Mouse (Mus musculus) layer of hippocampus, adult 2 months (tissue): ENCODE measurements around the gene Hook2. TPM values are rescaled to one million over a fixed set of nuclear protein-coding genes. Genes with fewer than 3 reads are reported as not detected.

Experiments
- DNase-seq, 2 experiments: peaks; one replicate each; pipeline ENCODE4 v3.0.0; 2022; ENCODE audit warnings: low spot score in 2 of 2
- H3K27ac ChIP-seq: fragments of 200-600 bp; 2 replicates; pipeline ENCODE4 v1.8.1; 2022
- H3K4me3 ChIP-seq: fragments of 200-600 bp; 2 replicates; pipeline ENCODE4 v1.8.1; 2022; ENCODE audit warnings: mild to moderate bottlenecking
- CTCF ChIP-seq: fragments of 200-600 bp; conservative IDR thresholded peaks from 2 replicates; pipeline ENCODE4 v1.8.1; 2022; ENCODE audit warnings: antibody characterized with exemption, mild to moderate bottlenecking, moderate library complexity
- total RNA-seq, 2 experiments: library from RNA; stranded (reverse); gene quantifications; 2 replicates each; pipeline ENCODE4 v1.2.3; 2021

Hook2 gene
- total RNA-seq, 2 experiments from 2014 or later: 9.2 to 10.0 TPM

- DNase-seq: no peak
- Histone ChIP-seq H3K4me3 (no peak overlapping the region), H3K27ac (no peak overlapping the region)
- TF ChIP-seq CTCF: no peak
Measured at GRCm38 (mm10) chr8:85032622-85033311, 42.4 kb downstream of the Hook2 start.

DNA sequence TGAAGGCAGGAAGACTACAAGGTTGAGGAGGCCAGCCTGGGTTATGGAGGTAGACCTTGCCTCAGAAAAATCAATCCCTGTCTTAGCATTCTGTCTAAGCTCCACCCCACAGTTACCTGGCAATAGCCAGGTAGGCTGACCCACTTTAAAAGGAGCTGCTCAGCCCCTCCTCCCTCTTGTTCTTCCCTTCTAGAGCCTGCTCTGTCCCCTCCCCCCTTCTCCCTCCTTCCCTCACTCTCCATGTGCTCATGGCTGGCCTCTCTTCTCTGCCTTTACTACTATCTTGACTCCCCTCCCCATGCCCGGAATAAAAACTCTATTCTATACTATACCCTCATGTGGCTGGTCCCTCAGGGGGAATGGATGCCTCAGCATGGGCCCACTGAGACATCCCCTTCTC, 43.5 kb downstream of the Hook2 start:
- TF ChIP-seq CTCF: no peak
- H3K27ac ChIP-seq: no peak overlapping the region
- H3K4me3 ChIP-seq: no peak overlapping the region
- no peak for DNase-seq

GRCm38 (mm10) chr8:85034764-85035163, 44.4 kb downstream of the Hook2 start:
- Histone ChIP-seq H3K27ac (peak overlapping the region; percentile 99), H3K4me3 (peak overlapping the region; percentile 75)
- TF ChIP-seq CTCF: no peak
- peak; percentile 63 to 70 for DNase-seq

DNA sequence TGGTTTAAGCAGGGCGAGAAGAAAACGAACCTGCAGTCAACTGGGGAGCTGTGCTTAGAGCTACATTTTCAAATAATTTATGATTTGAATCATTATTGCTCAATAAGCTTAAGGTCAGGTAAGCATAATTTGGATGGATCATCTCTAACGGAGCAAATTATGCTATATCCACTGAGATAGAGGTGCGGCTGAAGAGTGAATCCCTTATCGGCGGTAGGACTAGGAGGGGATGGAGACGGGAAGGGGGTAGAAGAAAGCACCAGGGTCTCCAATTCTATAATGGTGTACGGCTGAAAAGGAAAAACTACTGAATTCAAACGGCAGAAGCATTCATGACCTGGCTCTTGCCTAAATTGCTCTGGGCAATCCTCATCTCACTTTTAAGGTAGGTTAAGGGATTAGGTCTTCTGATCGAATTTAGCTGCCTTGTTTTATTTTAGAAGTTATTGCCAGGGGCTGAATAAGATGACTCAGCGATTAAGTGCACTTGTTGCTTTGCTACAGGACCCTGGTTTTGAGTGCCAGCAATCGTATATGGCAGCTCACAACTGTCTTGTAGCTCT, 44.8 kb downstream of the Hook2 start:
- peak overlapping the region; percentile 75 for H3K4me3 ChIP-seq
- DNase-seq: no peak
- no peak for TF ChIP-seq CTCF
- H3K27ac ChIP-seq: peak overlapping the region; percentile 99

DNA sequence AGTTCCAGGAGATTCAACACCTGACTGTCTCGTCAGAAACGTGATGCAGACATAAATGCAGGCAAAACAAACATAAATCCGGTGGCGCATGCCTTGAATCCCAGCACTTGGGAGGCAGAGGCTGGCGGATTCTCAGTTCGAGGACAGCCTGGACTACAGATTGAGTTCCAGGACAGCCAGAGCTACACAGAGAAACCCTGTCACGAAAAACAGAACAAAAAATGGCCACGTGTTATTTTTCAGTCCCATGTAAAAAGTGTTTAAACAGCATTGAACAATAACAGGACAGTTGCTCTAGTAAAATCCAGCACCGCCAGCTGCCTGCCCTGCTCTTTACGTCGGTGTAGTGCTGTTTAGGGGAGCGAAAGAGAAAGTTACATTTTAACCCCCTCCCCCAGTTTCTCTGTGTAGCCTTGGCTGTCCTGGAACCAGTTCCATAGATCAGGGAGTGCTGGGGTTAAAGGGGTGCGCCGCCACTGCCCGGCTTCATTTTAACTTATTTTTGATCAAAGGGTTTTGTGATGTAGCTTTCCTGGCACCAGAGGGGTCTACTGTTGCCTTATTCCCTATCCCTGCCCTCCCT, 45.4 kb downstream of the Hook2 start:
- Histone ChIP-seq H3K4me3 (peak overlapping the region; percentile 75), H3K27ac (peak overlapping the region; percentile 99)
- no peak for DNase-seq
- no peak for TF ChIP-seq CTCF

- TF ChIP-seq CTCF: no peak
Measured at GRCm38 (mm10) chr8:85036381-85036717, 45.9 kb downstream of the Hook2 start.

GRCm38 (mm10) chr8:85036718-85037365, 46.4 kb downstream of the Hook2 start, which contains the start of gene Tnpo2:
Tnpo2 (plus strand) TSS chr8:85036915.
- Histone ChIP-seq H3K4me3 (peak within 1 kb of the TSS; percentile 75), H3K27ac (peak within 1 kb of the TSS; percentile 99)
- no peak for TF ChIP-seq CTCF
- DNase-seq: peak; percentile 87 to 94

More at GRCm38 (mm10) chr8:85036381-85036717, 45.9 kb downstream of the Hook2 start:
- Histone ChIP-seq H3K4me3 (peak overlapping the region; percentile 75), H3K27ac (peak overlapping the region; percentile 99)
- DNase-seq: no peak

DNA sequence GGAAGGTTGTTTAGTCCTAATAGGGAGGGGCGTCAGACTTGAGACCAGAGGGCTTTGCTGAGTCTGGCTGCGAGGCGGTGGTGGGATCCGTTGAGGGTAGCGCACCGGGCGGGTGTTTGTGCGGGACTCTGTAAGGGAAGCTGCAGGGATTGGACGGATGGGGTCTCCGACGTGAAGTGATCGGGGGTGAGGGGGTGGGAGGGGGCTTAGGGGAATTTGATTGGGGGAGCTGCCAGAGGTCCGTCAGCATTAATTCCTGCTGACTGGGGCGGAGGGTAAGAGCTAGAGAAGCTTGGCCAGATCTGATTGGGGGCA, 46.9 kb downstream of the Hook2 start:
- no peak for TF ChIP-seq CTCF
- peak overlapping the region; percentile 99 for H3K27ac ChIP-seq
- no peak for DNase-seq
- peak overlapping the region; percentile 75 for H3K4me3 ChIP-seq

DNA sequence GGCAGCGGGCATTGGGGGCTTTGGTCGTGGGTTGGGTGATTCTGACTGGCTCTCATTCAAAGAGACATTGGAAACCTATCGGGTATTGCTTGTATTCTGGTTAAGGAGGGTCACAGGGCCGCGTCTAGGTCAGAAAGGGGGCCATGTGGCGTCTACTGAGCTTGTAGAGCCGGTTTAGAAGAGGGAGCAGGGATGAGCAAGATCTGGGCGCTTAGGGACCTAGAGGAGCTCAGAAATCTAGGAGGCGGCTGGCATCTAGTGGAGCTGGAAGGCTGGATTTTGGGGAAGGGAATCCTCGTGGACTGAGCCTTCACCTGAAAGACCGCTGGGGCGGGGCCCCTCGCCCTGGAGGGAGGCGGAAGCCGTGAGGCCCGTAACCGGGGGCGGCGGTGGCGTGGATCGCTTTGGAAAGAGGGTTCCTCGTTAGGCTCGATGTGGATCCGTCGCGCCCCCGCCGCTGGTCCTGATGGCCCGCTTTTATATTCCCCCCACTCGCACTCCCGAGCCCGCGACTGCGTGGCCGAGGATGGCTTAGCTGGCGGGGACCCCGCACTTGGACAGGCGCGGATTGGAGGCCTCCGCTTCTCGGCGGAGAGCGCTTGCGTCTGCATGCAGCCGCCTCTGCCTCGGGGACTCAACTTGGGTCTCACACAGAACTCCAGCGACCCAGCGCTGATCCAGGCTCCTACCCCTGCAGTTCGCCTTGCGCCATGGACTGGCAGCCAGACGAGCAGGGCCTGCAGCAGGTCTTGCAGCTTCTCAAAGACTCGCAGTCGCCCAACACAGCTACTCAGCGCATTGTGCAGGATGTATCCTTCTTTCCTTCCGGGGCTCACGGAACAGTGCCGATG, 47.5 kb downstream of the Hook2 start:
- peak in 1 of 2 experiments; percentile 48 for DNase-seq
- peak overlapping the region; percentile 75 for H3K4me3 ChIP-seq
- H3K27ac ChIP-seq: peak overlapping the region; percentile 99
- no peak for TF ChIP-seq CTCF

DNA sequence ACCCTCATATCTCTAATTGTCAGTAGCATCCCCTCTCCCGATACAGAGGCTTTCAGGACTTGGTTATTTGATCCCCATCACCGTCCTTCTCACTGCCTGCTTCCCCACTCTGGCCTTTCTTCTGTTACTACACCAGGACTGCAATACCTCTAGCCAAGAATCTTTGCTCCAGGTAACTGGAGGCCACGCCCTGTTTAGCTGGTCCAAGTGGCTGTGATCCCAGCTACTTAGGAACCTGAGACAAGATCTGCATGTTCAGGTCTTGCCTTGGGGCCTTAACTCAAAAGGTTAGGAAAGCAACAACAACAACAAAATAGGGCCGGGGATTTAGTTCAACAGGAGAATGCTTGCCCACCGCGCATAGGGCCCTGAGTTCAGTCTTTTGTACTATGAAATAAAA, 53.2 kb downstream of the Hook2 start:
- H3K4me3 ChIP-seq: no peak overlapping the region
- no peak overlapping the region for H3K27ac ChIP-seq
- DNase-seq: no peak
- no peak for TF ChIP-seq CTCF

Other genes with a start within 250 kb of the Hook2 start
- 100 to 1,000 TPM; 408 to 482 TPM for gene Nfix, start 190.3 kb upstream of the Hook2 start, total RNA-seq
- gene Dand5, start 167.8 kb upstream of the Hook2 start, total RNA-seq: 10 to 100 TPM; 11.9 TPM
- gene Gadd45gip1, start 159.1 kb upstream of the Hook2 start, total RNA-seq: 10 to 100 TPM; 23.3 to 26.1 TPM
- 10 to 100 TPM; 63.4 to 75.9 TPM for gene Rad23a, start 149.9 kb upstream of the Hook2 start, total RNA-seq
- 100 to 1,000 TPM; 457 to 504 TPM for gene Calr, start 143.7 kb upstream of the Hook2 start, total RNA-seq
- gene Farsa, start 133.6 kb upstream of the Hook2 start, total RNA-seq: 10 to 100 TPM; 49.7 to 58.0 TPM
- gene Syce2, start 118.5 kb upstream of the Hook2 start, total RNA-seq: 10 to 100 TPM; 17.6 to 19.8 TPM
- 10 to 100 TPM; 37.5 to 41.2 TPM for gene Gcdh, start 96.7 kb upstream of the Hook2 start, total RNA-seq
- gene Klf1, start 88.7 kb upstream of the Hook2 start, total RNA-seq: not detected
- 1 to 10 TPM; 3.9 to 5.7 TPM for gene Dnase2a, start 82.0 kb upstream of the Hook2 start, total RNA-seq
- 10 to 100 TPM; 78.9 to 85.5 TPM for gene Mast1, start 53.2 kb upstream of the Hook2 start, total RNA-seq
- gene Rtbdn, start 43.6 kb upstream of the Hook2 start, total RNA-seq: 1 to 10 TPM; 1.1 TPM
- not detected for gene Gm49661, start 21.2 kb upstream of the Hook2 start, total RNA-seq
- 100 to 1,000 TPM; 323 to 345 TPM for gene Prdx2, start 21.0 kb upstream of the Hook2 start, total RNA-seq
- 10 to 100 TPM; 43.0 to 46.9 TPM for gene Rnaseh2a, start 20.8 kb upstream of the Hook2 start, total RNA-seq
- gene Junb, start 11.9 kb upstream of the Hook2 start, total RNA-seq: 10 to 100 TPM; 57.7 to 63.0 TPM
- gene Best2, start 23.9 kb downstream of the Hook2 start, total RNA-seq: not detected
- gene Asna1, start 34.7 kb downstream of the Hook2 start, total RNA-seq: 100 to 1,000 TPM; 119 to 122 TPM
- 100 to 1,000 TPM; 125 to 136 TPM for gene Trir, start 36.2 kb downstream of the Hook2 start, total RNA-seq
- 100 to 1,000 TPM; 170 to 175 TPM for gene Tnpo2, start 46.3 kb downstream of the Hook2 start, total RNA-seq
- gene Fbxw9, start 69.5 kb downstream of the Hook2 start, total RNA-seq: 10 to 100 TPM; 22.6 to 23.5 TPM
- not detected for gene Gm5741, start 77.4 kb downstream of the Hook2 start, total RNA-seq
- gene Dhps, start 81.2 kb downstream of the Hook2 start, total RNA-seq: 10 to 100 TPM; 63.4 to 70.6 TPM
- gene Wdr83os, start 90.1 kb downstream of the Hook2 start, total RNA-seq: 10 to 100 TPM; 60.8 to 66.3 TPM
- 10 to 100 TPM; 26.7 to 29.0 TPM for gene Wdr83, start 90.7 kb downstream of the Hook2 start, total RNA-seq
- 10 to 100 TPM; 32.9 to 37.5 TPM for gene Man2b1, start 92.7 kb downstream of the Hook2 start, total RNA-seq
- 1 to 10 TPM; 7.8 to 8.6 TPM for gene Zfp791, start 132.5 kb downstream of the Hook2 start, total RNA-seq
- gene Cks1brt, start 161.3 kb downstream of the Hook2 start, total RNA-seq: not detected
- gene Olfr371, start 235.4 kb downstream of the Hook2 start, total RNA-seq: not detected